Mouse (Mus musculus) lung, postnatal 0 days (tissue): ENCODE measurements around the gene Wdr64.

ENCODE experiments used
- CTCF ChIP-seq: IDR thresholded peaks from 2 replicates; pipeline ENCODE4 v1.5.1; 2016; ENCODE audit warnings: antibody characterized with exemption, mild to moderate bottlenecking
- EP300 ChIP-seq: IDR thresholded peaks from 2 replicates; pipeline ENCODE4 v1.6.1; 2016; ENCODE audit warnings: antibody characterized with exemption, mild to moderate bottlenecking, control low read depth

DNA sequence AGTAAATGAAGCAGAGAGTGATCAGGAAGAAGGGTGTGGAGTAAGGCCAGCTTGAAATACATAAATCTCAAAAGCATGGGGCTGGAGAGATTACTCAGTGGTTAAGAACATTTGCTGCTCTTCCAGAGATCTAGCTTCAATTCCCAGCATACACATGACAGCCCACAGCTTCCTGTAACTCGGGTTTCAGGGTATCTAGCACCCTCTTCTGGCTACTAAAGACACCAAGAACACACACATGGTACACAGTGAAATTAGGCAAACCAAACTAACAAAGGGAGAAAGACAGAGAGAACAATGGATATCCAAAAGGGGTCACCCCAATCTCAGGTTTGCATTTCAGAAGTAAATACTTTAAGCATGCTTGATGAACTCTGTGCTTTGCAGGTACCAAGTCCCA, 113.2 kb downstream of the Wdr64 start:
- no peak for TF ChIP-seq EP300
- TF ChIP-seq CTCF, result no peak
